8 mouse cellular contexts compared by ENCODE assay signal in genomic region chr13:34575997-34576314, GRCm38 (mm10).
DNase-seq lines count a peak whose midpoint lies in the region; ATAC-seq and TF ChIP-seq lines count a peak whose summit lies in the region.

No protein-coding gene starts in this region.

- TF ChIP-seq CTCF in midbrain, postnatal 0 days (IDR thresholded peaks at IDR 0.05), result no peak
- no peak for TF ChIP-seq CTCF in stomach, postnatal 0 days (IDR thresholded peaks at IDR 0.05; ENCODE audit: low read depth)

- H3K27ac ChIP-seq in midbrain, postnatal 0 days (ENCODE audit: low read depth, low read length), result peak overlapping the region; percentile 57
- H3K27ac ChIP-seq in stomach, postnatal 0 days (replicated peaks), result no peak overlapping the region

- WGBS in midbrain, postnatal 0 days, result 11% methylated on average over 1 of the region's 1 CpGs
- 37% methylated on average over 1 of the region's 1 CpGs for WGBS in stomach, postnatal 0 days

- peak; percentile 20 for DNase-seq in MN1 (ENCODE audit: low spot score)
- peak; percentile 46 for DNase-seq in embryo, embryonic 11 days
- DNase-seq in layer of hippocampus, adult 18-20 months (ENCODE audit: low spot score in 2 of 2), result peak; percentile 55 to 80
- DNase-seq in midbrain, postnatal 0 days (ENCODE audit: low spot score), result peak; percentile 87
- DNase-seq in heart, postnatal 25 days (ENCODE audit: low spot score), result no peak
- DNase-seq in stomach, postnatal 0 days (ENCODE audit: low spot score), result no peak
- DNase-seq in kidney, postnatal 36 days, result no peak
- no peak for DNase-seq in kidney, adult 11 months

- H3K9ac ChIP-seq in midbrain, postnatal 0 days (replicated peaks; ENCODE audit: low read length, poor library complexity, severe bottlenecking), result no peak overlapping the region
- H3K9ac ChIP-seq in stomach, postnatal 0 days (ENCODE audit: low read length), result no peak overlapping the region

- intact Hi-C loops in heart, postnatal 25 days (cut with DNase I), result no loop called here

- H3K4me1 ChIP-seq in midbrain, postnatal 0 days (ENCODE audit: insufficient read depth, low read length), result 0 out of 2 replicates have a peak, but pooled peaks cover 3% of the 10 kb centered on the region
- H3K4me1 ChIP-seq in stomach, postnatal 0 days (replicated peaks; ENCODE audit: control insufficient read depth, insufficient read depth), result no peaks in the 10 kb centered on the region

- no peaks in the 10 kb centered on the region for H3K36me3 ChIP-seq in midbrain, postnatal 0 days (ENCODE audit: insufficient read depth, low read length)
- no peaks in the 10 kb centered on the region for H3K36me3 ChIP-seq in stomach, postnatal 0 days (ENCODE audit: control insufficient read depth, insufficient read depth, low read length)

- no peak for TF ChIP-seq EP300 in stomach, postnatal 0 days (optimal IDR thresholded peaks at IDR 0.05)

- no peak overlapping the region for H3K4me2 ChIP-seq in midbrain, postnatal 0 days (ENCODE audit: low read depth, low read length, poor library complexity, severe bottlenecking)
- H3K4me2 ChIP-seq in stomach, postnatal 0 days (replicated peaks; ENCODE audit: low read depth), result no peak overlapping the region

- no peak overlapping the region for H3K4me3 ChIP-seq in midbrain, postnatal 0 days (ENCODE audit: low read depth, low read length)
- H3K4me3 ChIP-seq in stomach, postnatal 0 days (ENCODE audit: low read depth, low read length), result no peak overlapping the region

- peak; percentile 92 for ATAC-seq in midbrain, postnatal 0 days (ENCODE audit: low FRiP score)
- ATAC-seq in stomach, postnatal 0 days (ENCODE audit: low FRiP score, low TSS enrichment), result no peak

- H3K9me3 ChIP-seq in midbrain, postnatal 0 days (ENCODE audit: low read length), result no peaks in the 10 kb centered on the region
- H3K9me3 ChIP-seq in stomach, postnatal 0 days (ENCODE audit: control insufficient read depth, low read length), result no peaks in the 10 kb centered on the region

- no peaks in the 10 kb centered on the region for H3K27me3 ChIP-seq in midbrain, postnatal 0 days (ENCODE audit: insufficient read depth, low read length)
- no peaks in the 10 kb centered on the region for H3K27me3 ChIP-seq in stomach, postnatal 0 days (ENCODE audit: control insufficient read depth, insufficient read depth, low read length)

Comparison
In these comparisons a context has a peak if more than half of its experiments do, and no peak if none do; other contexts are left out.
1. DNase-seq: peak in MN1 (single experiment), embryo, embryonic 11 days (single experiment), layer of hippocampus, adult 18-20 months (2 of 2) and midbrain, postnatal 0 days (single experiment); none in heart, postnatal 25 days (single experiment), stomach, postnatal 0 days (single experiment), kidney, postnatal 36 days (0 of 2) and kidney, adult 11 months (single experiment).